Mouse (Mus musculus) embryonic facial prominence, embryonic 15.5 days (tissue): ENCODE results near the gene Drap1. TPM values are rescaled to one million over a fixed set of nuclear protein-coding genes. Genes with fewer than 3 reads are reported as not detected.

ENCODE experiments used
- ATAC-seq: fragments of 200-750 bp; cut with Nextera tagmentation; 2 replicates; pipeline ENCODE4 v1.8.0; 2017; ENCODE audit warnings: low read depth, moderate TSS enrichment; ENCODE audit not compliant: insufficient number of reproducible peaks, low FRiP score, low TSS enrichment
- H3K27ac ChIP-seq: fragments of 300-500 bp; sonication (generic); replicated peaks from 2 replicates; pipeline ENCODE4 v1.5.1; 2015; ENCODE audit warnings: mild to moderate bottlenecking, inconsistent platforms
- H3K27me3 ChIP-seq: fragments of 300-500 bp; sonication (generic); 2 replicates; pipeline ENCODE4 v1.6.1; 2015; ENCODE audit warnings: inconsistent platforms
- H3K36me3 ChIP-seq: fragments of 300-500 bp; sonication (generic); 2 replicates; pipeline ENCODE4 v1.6.1; 2015; ENCODE audit warnings: mild to moderate bottlenecking, inconsistent platforms
- H3K4me1 ChIP-seq: fragments of 300-500 bp; sonication (generic); 2 replicates; pipeline ENCODE4 v1.6.1; 2015; ENCODE audit warnings: inconsistent platforms
- H3K4me2 ChIP-seq: fragments of 300-500 bp; sonication (generic); replicated peaks from 2 replicates; pipeline ENCODE4 v1.6.1; 2015; ENCODE audit warnings: mild to moderate bottlenecking, inconsistent platforms
- H3K4me3 ChIP-seq: fragments of 300-500 bp; sonication (generic); replicated peaks from 2 replicates; pipeline ENCODE4 v1.5.1; 2015; ENCODE audit warnings: mild to moderate bottlenecking, inconsistent platforms
- H3K9ac ChIP-seq: fragments of 300-500 bp; sonication (generic); 2 replicates; pipeline ENCODE4 v1.6.1; 2015; ENCODE audit warnings: inconsistent platforms
- H3K9me3 ChIP-seq: fragments of 300-500 bp; sonication (generic); replicated peaks from 2 replicates; pipeline ENCODE4 v1.6.1; 2016; ENCODE audit warnings: inconsistent platforms
- WGBS: fragments of 180-500 bp; shearing (Covaris S2); methylation state at CpG from one replicate; pipeline ENCODE4 v1.1.7; 2015; 5-methylcytosine and 5-hydroxymethylcytosine counted together
- polyA plus RNA-seq: library from polyadenylated mRNA; unstranded; fragments of >200 nt; fragmentation: Nextera tagmentation; extraction: Ambion mirVana; gene quantifications from 2 replicates; pipeline ENCODE4 v1.2.1, GENCODE M21; 2015

Gene Drap1
- polyA plus RNA-seq, 1 experiment from 2014 or later = 267 TPM

- ATAC-seq = no peak
These were observed 23.8 kb upstream of the Drap1 start for GRCm38 (mm10) chr19:5448354-5449150.

GRCm38 (mm10) chr19:5447515-5448353 lies 23.0 kb upstream of the Drap1 start, which contains the start of gene Fosl1:
Gene Fosl1, plus strand, starts transcription at chr19:5447547.
- peak within 1 kb of the TSS; percentile 58 for H3K4me3 ChIP-seq

More at GRCm38 (mm10) chr19:5448354-5449150, 23.8 kb upstream of the Drap1 start:
- peaks cover 19% of the 10 kb centered on the region for H3K4me1 ChIP-seq
- H3K27me3 ChIP-seq = peaks cover 58% of the 10 kb centered on the region
- H3K27ac ChIP-seq = no peak overlapping the region
- WGBS = 6% methylated on average over 36 of the region's 36 CpGs
- no peaks in the 10 kb centered on the region for H3K9me3 ChIP-seq
- H3K4me2 ChIP-seq = peak overlapping the region; percentile 98
- H3K9ac ChIP-seq = no peak overlapping the region
- peak overlapping the region; percentile 58 for H3K4me3 ChIP-seq
- no peaks in the 10 kb centered on the region for H3K36me3 ChIP-seq

GRCm38 (mm10) chr19:5445747-5446146 lies 21.0 kb upstream of the Drap1 start:
- Histone ChIP-seq H3K4me3 (no peak overlapping the region), H3K4me2 (no peak overlapping the region), H3K4me1 (peaks cover 19% of the 10 kb centered on the region), H3K36me3 (no peaks in the 10 kb centered on the region), H3K27me3 (peaks cover 53% of the 10 kb centered on the region), H3K9ac (no peak overlapping the region), H3K9me3 (no peaks in the 10 kb centered on the region), H3K27ac (no peak overlapping the region)
- no peak for ATAC-seq
- 89% methylated on average over 5 of the region's 5 CpGs for WGBS

More at GRCm38 (mm10) chr19:5447515-5448353, 23.0 kb upstream of the Drap1 start, which contains the start of gene Fosl1:
- WGBS = under 1% methylated on average over 70 of the region's 70 CpGs
- no peak within 1 kb of the TSS for H3K27ac ChIP-seq
- H3K4me1 ChIP-seq = peaks cover 19% of the 10 kb centered on the region
- ATAC-seq = peak; percentile 24; the same call in 1 of the 2 replicates
- no peaks in the 10 kb centered on the region for H3K36me3 ChIP-seq
- H3K4me2 ChIP-seq = peak within 1 kb of the TSS; percentile 98
- peak within 1 kb of the TSS; percentile 21 for H3K9ac ChIP-seq
- H3K27me3 ChIP-seq = peaks cover 58% of the 10 kb centered on the region
- no peaks in the 10 kb centered on the region for H3K9me3 ChIP-seq

- H3K36me3 ChIP-seq = no peaks in the 10 kb centered on the region
- H3K4me1 ChIP-seq = peaks cover 19% of the 10 kb centered on the region
- no peak overlapping the region for H3K4me3 ChIP-seq
- no peak overlapping the region for H3K27ac ChIP-seq
- no peak for ATAC-seq
- peaks cover 45% of the 10 kb centered on the region for H3K27me3 ChIP-seq
- 29% methylated on average over 7 of the region's 7 CpGs for WGBS
- no peak overlapping the region for H3K4me2 ChIP-seq
- H3K9me3 ChIP-seq = no peaks in the 10 kb centered on the region
- H3K9ac ChIP-seq = no peak overlapping the region
These were observed 20.2 kb upstream of the Drap1 start for GRCm38 (mm10) chr19:5444954-5445353.

GRCm38 (mm10) chr19:5444371-5444908 lies 19.7 kb upstream of the Drap1 start:
- no peak for ATAC-seq
- no peak overlapping the region for H3K9ac ChIP-seq
- peaks cover 40% of the 10 kb centered on the region for H3K27me3 ChIP-seq
- H3K4me2 ChIP-seq = no peak overlapping the region
- no peak overlapping the region for H3K4me3 ChIP-seq
- WGBS = 60% methylated on average over 9 of the region's 9 CpGs
- H3K36me3 ChIP-seq = no peaks in the 10 kb centered on the region
- no peak overlapping the region for H3K27ac ChIP-seq
- H3K9me3 ChIP-seq = no peaks in the 10 kb centered on the region
- H3K4me1 ChIP-seq = peaks cover 19% of the 10 kb centered on the region

GRCm38 (mm10) chr19:5433951-5434350 lies 9.2 kb upstream of the Drap1 start:
- H3K9me3 ChIP-seq = no peaks in the 10 kb centered on the region
- H3K27me3 ChIP-seq = no peaks in the 10 kb centered on the region
- H3K4me3 ChIP-seq = peak overlapping the region; percentile 34; the same call in 1 of the 2 replicates
- no peak overlapping the region for H3K9ac ChIP-seq
- ATAC-seq = no peak
- peak overlapping the region; percentile 82 for H3K27ac ChIP-seq
- H3K4me1 ChIP-seq = peaks cover 18% of the 10 kb centered on the region
- peak overlapping the region; percentile 61 for H3K4me2 ChIP-seq
- WGBS = 65% methylated on average over 7 of the region's 7 CpGs
- no peaks in the 10 kb centered on the region for H3K36me3 ChIP-seq

- H3K9me3 ChIP-seq = no peaks in the 10 kb centered on the region
- H3K4me3 ChIP-seq = peak overlapping the region; percentile 34
- no peaks in the 10 kb centered on the region for H3K36me3 ChIP-seq
- H3K27ac ChIP-seq = peak overlapping the region; percentile 82
- WGBS = 4% methylated on average over 16 of the region's 16 CpGs
- H3K4me2 ChIP-seq = peak overlapping the region; percentile 61
- peak; percentile 51; the same call in 1 of the 2 replicates for ATAC-seq
- no peaks in the 10 kb centered on the region for H3K27me3 ChIP-seq
- H3K4me1 ChIP-seq = peaks cover 18% of the 10 kb centered on the region
- no peak overlapping the region for H3K9ac ChIP-seq
These were observed 8.4 kb upstream of the Drap1 start for GRCm38 (mm10) chr19:5432992-5433852.

GRCm38 (mm10) chr19:5431911-5432464 lies 7.2 kb upstream of the Drap1 start:
- Histone ChIP-seq H3K27ac (no peak overlapping the region), H3K9ac (no peak overlapping the region), H3K4me2 (no peak overlapping the region), H3K36me3 (peaks cover 4% of the 10 kb centered on the region), H3K27me3 (no peaks in the 10 kb centered on the region), H3K4me1 (peaks cover 22% of the 10 kb centered on the region), H3K4me3 (no peak overlapping the region), H3K9me3 (no peaks in the 10 kb centered on the region)
- ATAC-seq = no peak
- WGBS = 69% methylated on average over 4 of the region's 4 CpGs

- WGBS = 74% methylated on average over 1 of the region's 1 CpGs
- no peak for ATAC-seq
- Histone ChIP-seq H3K27me3 (no peaks in the 10 kb centered on the region), H3K27ac (no peak overlapping the region), H3K9ac (no peak overlapping the region), H3K9me3 (no peaks in the 10 kb centered on the region), H3K4me2 (no peak overlapping the region), H3K4me1 (peaks cover 36% of the 10 kb centered on the region), H3K4me3 (no peak overlapping the region), H3K36me3 (peaks cover 12% of the 10 kb centered on the region)
These were observed 5.6 kb upstream of the Drap1 start for GRCm38 (mm10) chr19:5430408-5430807.

GRCm38 (mm10) chr19:5429806-5430205 lies 5.0 kb upstream of the Drap1 start:
- ATAC-seq = no peak
- H3K4me1 ChIP-seq = peaks cover 36% of the 10 kb centered on the region
- H3K4me3 ChIP-seq = no peak overlapping the region
- WGBS = 61% methylated on average over 8 of the region's 8 CpGs
- H3K27ac ChIP-seq = no peak overlapping the region
- H3K4me2 ChIP-seq = no peak overlapping the region
- peaks cover 12% of the 10 kb centered on the region for H3K36me3 ChIP-seq
- no peak overlapping the region for H3K9ac ChIP-seq
- no peaks in the 10 kb centered on the region for H3K27me3 ChIP-seq
- no peaks in the 10 kb centered on the region for H3K9me3 ChIP-seq
